Mouse (Mus musculus) lung, adult 2 months (tissue): Measurements from ENCODE around the gene Gck.

ENCODE experiments used
- CTCF ChIP-seq: fragments of 200-500 bp; IDR thresholded peaks from 2 replicates; pipeline ENCODE4 v1.5.1; 2011; ENCODE audit warnings: mild to moderate bottlenecking, low read length, control low read depth; ENCODE audit not compliant: insufficient read depth
- POLR2A ChIP-seq: fragments of 200-500 bp; IDR thresholded peaks from 2 replicates; pipeline ENCODE4 v1.6.1; 2011; ENCODE audit warnings: low read depth, mild to moderate bottlenecking, control low read depth, low read length, borderline replicate concordance; ENCODE audit errors: extremely low read depth

DNA sequence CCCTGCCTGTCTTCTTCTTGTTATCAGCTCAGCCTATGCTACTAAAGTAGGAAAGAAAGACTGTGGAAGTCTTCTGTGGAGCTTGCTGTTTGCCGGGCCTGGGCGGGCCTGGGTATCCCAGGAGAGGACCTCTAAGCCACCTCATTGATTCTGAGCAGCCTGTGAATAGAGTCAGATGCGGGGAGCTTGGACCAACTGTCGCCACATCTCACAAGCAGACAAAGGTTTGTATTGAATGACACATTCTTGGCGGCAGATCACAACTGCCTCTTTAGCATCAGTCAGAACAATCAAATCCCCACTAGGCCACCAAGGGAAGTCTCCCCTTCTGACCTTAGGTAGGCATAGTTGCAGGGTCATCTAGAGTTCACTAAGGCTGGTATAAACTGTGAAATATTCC, 62.6 kb downstream of the Gck start:
- TF ChIP-seq POLR2A (no peak), CTCF (no peak)
